8 mouse cellular contexts compared by ENCODE assay signal in genomic region chr9:107770037-107770373, GRCm38 (mm10). TPM values are rescaled to one million over a fixed set of nuclear protein-coding genes. Genes with fewer than 3 reads are reported as not detected.
DNase-seq lines count a peak whose midpoint lies in the region; ATAC-seq lines count a peak whose summit lies in the region.

No protein-coding gene starts in this region.

- peak overlapping the region; percentile 99 for H3K9ac ChIP-seq in heart, embryonic 16.5 days (ENCODE audit: low read length)
- peak overlapping the region; percentile 93 for H3K9ac ChIP-seq in hindbrain, embryonic 12.5 days
- H3K9ac ChIP-seq in midbrain, embryonic 14.5 days (replicated peaks; ENCODE audit: low read length): peak overlapping the region; percentile 99

- H3K4me1 ChIP-seq in heart, embryonic 16.5 days (ENCODE audit: control insufficient read depth, insufficient read depth, low read length): peaks cover 8% of the 10 kb centered on the region
- peaks cover 13% of the 10 kb centered on the region for H3K4me1 ChIP-seq in hindbrain, embryonic 12.5 days
- H3K4me1 ChIP-seq in midbrain, embryonic 14.5 days (ENCODE audit: control insufficient read depth, insufficient read depth, low read length): peaks cover 24% of the 10 kb centered on the region

- ATAC-seq in heart, embryonic 16.5 days (replicated peaks; ENCODE audit: extremely low read depth, insufficient read depth, low FRiP score): no peak
- ATAC-seq in hindbrain, embryonic 12.5 days (ENCODE audit: low FRiP score): no peak
- no peak for ATAC-seq in midbrain, embryonic 14.5 days (ENCODE audit: low FRiP score, low TSS enrichment)
- no peak for ATAC-seq in CD4-positive, CD25-positive, alpha-beta regulatory T cell, adult 4 months

- no peaks in the 10 kb centered on the region for H3K9me3 ChIP-seq in heart, embryonic 16.5 days (replicated peaks; ENCODE audit: control insufficient read depth, low read length)
- no peaks in the 10 kb centered on the region for H3K9me3 ChIP-seq in hindbrain, embryonic 12.5 days (replicated peaks)
- no peaks in the 10 kb centered on the region for H3K9me3 ChIP-seq in midbrain, embryonic 14.5 days (ENCODE audit: control insufficient read depth, low read length)

- H3K27me3 ChIP-seq in heart, embryonic 16.5 days (ENCODE audit: control insufficient read depth, insufficient read depth, low read length): no peaks in the 10 kb centered on the region
- no peaks in the 10 kb centered on the region for H3K27me3 ChIP-seq in hindbrain, embryonic 12.5 days
- H3K27me3 ChIP-seq in midbrain, embryonic 14.5 days (ENCODE audit: control insufficient read depth, insufficient read depth, low read length): no peaks in the 10 kb centered on the region

- 1% methylated on average over 9 of the region's 9 CpGs for WGBS in heart, embryonic 16.5 days
- WGBS in hindbrain, embryonic 12.5 days: 2% methylated on average over 9 of the region's 9 CpGs
- WGBS in midbrain, embryonic 14.5 days: 2% methylated on average over 9 of the region's 9 CpGs

- H3K27ac ChIP-seq in heart, embryonic 16.5 days (ENCODE audit: low read length): peak overlapping the region; percentile 92
- peak overlapping the region; percentile 87 for H3K27ac ChIP-seq in hindbrain, embryonic 12.5 days
- peak overlapping the region; percentile 94 for H3K27ac ChIP-seq in midbrain, embryonic 14.5 days (replicated peaks; ENCODE audit: low read depth, low read length)

- H3K4me2 ChIP-seq in heart, embryonic 16.5 days (ENCODE audit: low read depth, low read length): peak overlapping the region; percentile 59
- H3K4me2 ChIP-seq in hindbrain, embryonic 12.5 days (replicated peaks): peak overlapping the region; percentile 81
- peak overlapping the region; percentile 84 for H3K4me2 ChIP-seq in midbrain, embryonic 14.5 days (ENCODE audit: low read length)

- DNase-seq in heart, adult 11 months: no peak
- DNase-seq in MN1 (ENCODE audit: low spot score): peak; percentile 15
- DNase-seq in midbrain, embryonic 14.5 days: no peak
- DNase-seq in gastrocnemius, postnatal 25 days: no peak
- DNase-seq in kidney, postnatal 36 days: no peak

- peak overlapping the region; percentile 98 for H3K4me3 ChIP-seq in heart, embryonic 16.5 days (ENCODE audit: low read length)
- H3K4me3 ChIP-seq in hindbrain, embryonic 12.5 days: peak overlapping the region; percentile 77
- H3K4me3 ChIP-seq in midbrain, embryonic 14.5 days (replicated peaks; ENCODE audit: low read depth, low read length): peak overlapping the region; percentile 98

- peaks cover 52% of the 10 kb centered on the region for H3K36me3 ChIP-seq in heart, embryonic 16.5 days (ENCODE audit: control insufficient read depth, insufficient read depth)
- peaks cover 61% of the 10 kb centered on the region for H3K36me3 ChIP-seq in hindbrain, embryonic 12.5 days
- peaks cover 66% of the 10 kb centered on the region for H3K36me3 ChIP-seq in midbrain, embryonic 14.5 days (ENCODE audit: control insufficient read depth, insufficient read depth, low read length)

RNA-seq across cellular contexts. Expression of gene Rbm5, which starts 0.8 kb away (rescaled TPM):
- polyA plus RNA-seq in heart, embryonic 16.5 days (2015; fragmentation: Nextera tagmentation; extraction: Ambion mirVana): 137 and 146 TPM in 2 replicates
- 260 and 271 TPM in 2 replicates for polyA plus RNA-seq in hindbrain, embryonic 12.5 days (2016; fragmentation: Nextera tagmentation; extraction: Ambion mirVana)
- polyA plus RNA-seq in midbrain, embryonic 14.5 days (2014; fragmentation: Nextera tagmentation; extraction: Ambion mirVana): 190 and 241 TPM in 2 replicates
- 100 to 1,000 TPM; 280 to 324 TPM for polyA plus RNA-seq in CD4-positive, CD25-positive, alpha-beta regulatory T cell, adult 4 months (2017; shearing (Covaris generic))
- 10 to 100 TPM; 35.3 to 36.6 TPM for total RNA-seq in gastrocnemius, postnatal 25 days (2021)

RNA-seq across cellular contexts. Expression of gene Sema3f, which starts 59.7 kb away (rescaled TPM):
- polyA plus RNA-seq in heart, embryonic 16.5 days (2015; fragmentation: Nextera tagmentation; extraction: Ambion mirVana): 3.9 and 4.7 TPM in 2 replicates
- polyA plus RNA-seq in hindbrain, embryonic 12.5 days (2016; fragmentation: Nextera tagmentation; extraction: Ambion mirVana): 26.8 and 28.3 TPM in 2 replicates
- 34.0 and 37.0 TPM in 2 replicates for polyA plus RNA-seq in midbrain, embryonic 14.5 days (2014; fragmentation: Nextera tagmentation; extraction: Ambion mirVana)
- polyA plus RNA-seq in CD4-positive, CD25-positive, alpha-beta regulatory T cell, adult 4 months (2017; shearing (Covaris generic)): not detected
- 1 to 10 TPM; 5.9 to 9.7 TPM for total RNA-seq in gastrocnemius, postnatal 25 days (2021)
